Mouse (Mus musculus): ENCODE results near the gene 9330182O14Rik.
A peak's percentile ranks its signal among the peaks of the same experiment; 100 is the strongest.

- no peak for TF ChIP-seq HCFC1 (IDR thresholded peaks at IDR 0.05; ENCODE audit: borderline replicate concordance, insufficient read depth, low read length)
- TF ChIP-seq CHD2 (IDR thresholded peaks at IDR 0.05; ENCODE audit: low read depth, low read length), result no peak
- peak; percentile 70 for TF ChIP-seq ZC3H11A (IDR thresholded peaks at IDR 0.05; ENCODE audit: borderline replicate concordance, low read depth, low read length)
- TF ChIP-seq ZNF384 (IDR thresholded peaks at IDR 0.05; ENCODE audit: low read depth, low read length), result peak; percentile 99
- TF ChIP-seq MAFK (IDR thresholded peaks at IDR 0.05; ENCODE audit: insufficient read depth, low read depth, low read length), result no peak
Observed at GRCm38 (mm10) chr15:40166560-40167275, 32.6 kb downstream of the 9330182O14Rik start.

Data from ES-E14 (cell line).